Mouse (Mus musculus): ENCODE results near the gene Vmn2r74. TPM values are rescaled to one million over a fixed set of nuclear protein-coding genes. Genes with fewer than 3 reads are reported as not detected.

Vmn2r74 gene
- total RNA-seq (2021), result not detected

GRCm38 (mm10) chr7:85961529-85961928, at the start of gene Vmn2r74:
Gene Vmn2r74, minus strand, starts transcription at chr7:85961629.
- no peak for DNase-seq

GRCm38 (mm10) chr7:86007533-86007932, 46.1 kb upstream of the Vmn2r74 start:
- DNase-seq, result no peak

Other genes starting within 250 kb of the Vmn2r74 start
- gene Vmn2r72, start 206.5 kb downstream of the Vmn2r74 start, total RNA-seq (2021), result not detected
- gene Vmn2r73, start 85.4 kb downstream of the Vmn2r74 start, total RNA-seq (2021), result not detected
- gene Vmn2r75, start 210.1 kb upstream of the Vmn2r74 start, total RNA-seq (2021), result not detected